Mouse (Mus musculus): ENCODE data around the gene Tsc2. TPM values are rescaled to one million over a fixed set of nuclear protein-coding genes. Genes with fewer than 3 reads are reported as not detected.

The Tsc2 gene
- polyA plus RNA-seq, 1 experiment from 2014 or later = 62.7 TPM

DNA sequence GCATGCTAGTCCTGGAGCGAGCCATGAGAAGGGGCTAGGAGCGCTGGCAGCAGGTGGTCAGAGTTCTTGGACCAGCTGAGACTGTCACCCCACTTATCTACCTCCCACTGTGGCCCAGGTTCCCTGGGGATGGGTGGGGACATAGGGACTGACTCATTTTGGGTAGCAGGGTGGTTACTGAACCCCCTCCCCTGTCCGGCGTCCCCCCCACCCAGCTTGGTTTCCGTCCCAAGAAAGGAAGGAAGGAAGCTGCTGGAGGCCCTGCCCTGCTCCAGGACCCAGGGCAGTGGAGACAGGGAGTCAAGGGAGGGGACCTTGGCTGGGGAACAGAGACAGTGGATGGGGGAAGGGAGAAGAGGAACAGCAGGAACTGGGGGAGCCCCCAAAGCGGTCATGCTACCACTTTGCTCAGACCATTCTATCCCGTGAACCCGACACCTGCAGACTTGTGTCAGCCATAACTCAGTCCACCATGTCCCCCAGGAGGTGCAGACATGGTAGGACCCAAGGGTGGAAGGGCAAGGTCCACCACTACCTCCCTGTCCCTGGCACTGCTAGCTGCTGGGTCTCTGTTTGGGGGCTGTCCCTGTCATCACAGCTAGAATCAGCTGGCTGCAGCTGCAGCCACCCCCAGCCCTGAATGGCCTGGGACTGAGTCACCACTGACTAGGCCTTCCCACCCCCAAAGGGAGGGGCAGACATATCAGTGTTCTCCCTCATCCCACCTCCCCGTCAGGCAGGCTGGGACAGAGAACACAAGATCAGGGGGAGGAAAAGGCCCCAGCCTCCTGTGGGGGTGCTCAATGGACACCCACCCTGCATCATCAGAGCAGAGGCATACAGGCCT is 12.7 kb upstream of the Tsc2 start:
- H3K4me3 ChIP-seq = 0 out of 2 replicates have a peak overlapping the region, but pooled peaks have one; percentile 21
- peaks cover 27% of the 10 kb centered on the region for H3K27me3 ChIP-seq (ENCODE audit: low read depth, poor library complexity, severe bottlenecking)
- DNase-seq (ENCODE audit: low spot score) = no peak
- peak overlapping the region; percentile 72 for H3K27ac ChIP-seq (replicated peaks)
- H3K4me1 ChIP-seq = peaks cover 41% of the 10 kb centered on the region
- WGBS = 88% methylated on average over 9 of the region's 9 CpGs
- H3K9me3 ChIP-seq (replicated peaks) = no peaks in the 10 kb centered on the region
- H3K36me3 ChIP-seq = peaks cover 9% of the 10 kb centered on the region; the same call in 1 of the 2 replicates

DNA sequence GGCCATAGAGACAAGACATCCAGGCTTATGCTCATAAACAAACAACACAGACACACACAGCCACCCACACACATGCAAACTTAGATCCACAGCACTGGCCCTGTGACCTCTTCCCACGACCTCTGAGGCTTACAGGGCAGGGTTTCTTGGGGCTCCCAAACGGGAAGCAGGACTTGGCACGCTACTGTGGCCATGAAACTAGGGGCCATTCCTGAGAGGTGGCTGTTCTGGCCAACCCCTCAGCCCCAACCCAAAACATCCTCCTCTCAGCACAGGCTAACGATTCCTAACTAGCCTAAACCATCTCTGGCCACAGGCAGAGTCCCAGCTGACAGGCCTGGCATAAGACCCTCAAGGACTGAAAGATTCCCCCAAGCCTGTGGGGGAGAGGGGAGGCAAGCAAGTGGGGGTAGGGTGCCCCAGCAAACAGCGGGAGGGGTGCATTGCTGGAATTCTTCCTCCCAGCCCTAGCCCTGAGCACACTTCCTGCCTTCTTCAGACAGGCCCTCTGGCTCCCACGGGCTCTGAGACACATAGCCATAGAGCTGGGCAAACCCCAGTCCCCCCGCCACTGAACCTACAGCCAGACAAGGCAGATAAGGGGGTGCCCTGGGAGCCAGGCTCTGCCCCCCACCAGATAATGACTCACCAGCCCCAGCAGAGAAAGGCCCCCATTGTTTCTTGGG is 11.7 kb upstream of the Tsc2 start:
- peak overlapping the region; percentile 72 for H3K27ac ChIP-seq (replicated peaks)
- WGBS = 40% methylated on average over 7 of the region's 7 CpGs
- peaks cover 18% of the 10 kb centered on the region for H3K27me3 ChIP-seq (ENCODE audit: low read depth, poor library complexity, severe bottlenecking)
- no peaks in the 10 kb centered on the region for H3K9me3 ChIP-seq (replicated peaks)
- peaks cover 13% of the 10 kb centered on the region; the same call in 1 of the 2 replicates for H3K36me3 ChIP-seq
- peaks cover 32% of the 10 kb centered on the region for H3K4me1 ChIP-seq
- H3K4me3 ChIP-seq = no peak overlapping the region
- no peak for DNase-seq (ENCODE audit: low spot score)

DNA sequence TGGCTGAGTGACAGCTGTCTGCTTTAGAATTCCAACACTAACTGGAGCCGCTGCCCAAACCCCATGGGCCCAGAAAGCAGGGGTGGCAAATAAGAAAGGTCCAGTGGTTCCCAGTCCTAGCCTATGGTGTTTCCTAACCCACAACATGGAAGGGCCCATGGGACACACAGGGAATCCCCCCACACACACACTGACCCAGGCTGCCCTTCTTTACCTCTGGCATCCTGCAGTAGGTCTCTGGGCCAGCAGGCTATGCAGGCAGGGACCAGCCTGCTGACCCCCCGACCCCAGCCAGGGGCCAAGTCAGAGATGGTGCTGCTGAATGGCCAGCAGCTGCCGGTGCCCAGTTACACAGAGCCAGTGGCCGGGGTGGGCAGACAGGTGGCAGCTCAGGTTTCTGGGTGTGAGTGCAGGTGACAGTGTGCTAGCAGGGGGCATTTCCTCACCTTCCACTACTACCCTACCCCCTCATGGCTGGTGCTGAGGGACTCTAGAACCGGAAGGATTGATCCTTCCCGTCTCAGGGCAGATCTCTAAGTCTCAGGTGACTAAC is 10.4 kb upstream of the Tsc2 start:
- Histone ChIP-seq H3K4me1 (peaks cover 28% of the 10 kb centered on the region), H3K9me3 (replicated peaks) (no peaks in the 10 kb centered on the region), H3K36me3 (peaks cover 25% of the 10 kb centered on the region; the same call in 1 of the 2 replicates), H3K27me3 (ENCODE audit: low read depth, poor library complexity, severe bottlenecking) (peaks cover 5% of the 10 kb centered on the region; the same call in 1 of the 2 replicates), H3K27ac (replicated peaks) (peak overlapping the region; percentile 43), H3K4me3 (no peak overlapping the region)
- no peak for DNase-seq (ENCODE audit: low spot score)
- 75% methylated on average over 6 of the region's 6 CpGs for WGBS

DNA sequence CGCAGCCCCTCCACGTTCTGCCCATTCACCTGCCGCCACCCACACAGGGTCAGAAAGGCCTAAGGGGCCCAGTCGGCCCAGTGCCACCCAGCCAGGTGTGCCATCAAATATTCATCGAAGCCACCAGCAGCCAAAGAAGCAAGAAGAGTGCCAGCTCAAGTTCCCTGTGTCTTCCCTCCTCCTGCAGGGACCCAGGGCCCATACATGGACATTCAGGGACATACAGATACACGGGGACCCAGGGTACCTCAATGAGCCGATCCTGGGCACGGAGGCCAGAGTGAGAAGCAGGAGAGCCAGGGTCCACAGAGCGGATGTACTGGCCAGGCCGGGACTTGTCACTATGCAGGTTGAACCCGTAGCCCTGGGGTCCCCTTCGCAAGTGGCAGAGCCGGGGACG is 9.5 kb upstream of the Tsc2 start:
- H3K27ac ChIP-seq (replicated peaks) = 0 out of 2 replicates have a peak overlapping the region, but pooled peaks have one; percentile 13
- H3K4me3 ChIP-seq = no peak overlapping the region; the same call in 1 of the 2 replicates
- DNase-seq (ENCODE audit: low spot score) = no peak
- 91% methylated on average over 14 of the region's 14 CpGs for WGBS
- H3K4me1 ChIP-seq = peaks cover 29% of the 10 kb centered on the region
- no peaks in the 10 kb centered on the region for H3K9me3 ChIP-seq (replicated peaks)
- peaks cover 25% of the 10 kb centered on the region; the same call in 1 of the 2 replicates for H3K36me3 ChIP-seq
- no peaks in the 10 kb centered on the region; the same call in 1 of the 2 replicates for H3K27me3 ChIP-seq (ENCODE audit: low read depth, poor library complexity, severe bottlenecking)

DNA sequence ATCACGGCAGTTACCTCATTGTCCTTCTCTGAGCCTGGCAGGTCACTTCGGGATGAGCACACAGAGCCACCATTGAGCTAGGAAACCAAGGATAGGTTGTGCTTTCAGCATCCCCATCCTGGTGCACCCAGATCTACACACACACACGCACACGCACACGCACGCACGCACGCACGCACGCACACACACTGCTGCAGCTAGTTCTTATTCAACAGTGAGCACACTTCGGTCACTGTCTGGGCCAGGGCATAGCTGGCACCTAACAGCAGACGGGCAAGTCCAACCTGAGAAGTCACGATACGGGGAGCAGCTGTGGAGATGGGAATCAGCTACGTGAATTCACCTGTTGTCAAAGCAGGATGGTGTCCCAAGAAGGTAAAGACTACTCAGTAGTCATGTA is 8.2 kb upstream of the Tsc2 start:
- no peak overlapping the region for H3K27ac ChIP-seq (replicated peaks)
- no peaks in the 10 kb centered on the region for H3K27me3 ChIP-seq (ENCODE audit: low read depth, poor library complexity, severe bottlenecking)
- H3K9me3 ChIP-seq (replicated peaks) = no peaks in the 10 kb centered on the region
- H3K4me3 ChIP-seq = no peak overlapping the region
- H3K36me3 ChIP-seq = peaks cover 25% of the 10 kb centered on the region; the same call in 1 of the 2 replicates
- WGBS = 96% methylated on average over 15 of the region's 15 CpGs
- H3K4me1 ChIP-seq = peaks cover 34% of the 10 kb centered on the region
- DNase-seq (ENCODE audit: low spot score) = no peak

DNA sequence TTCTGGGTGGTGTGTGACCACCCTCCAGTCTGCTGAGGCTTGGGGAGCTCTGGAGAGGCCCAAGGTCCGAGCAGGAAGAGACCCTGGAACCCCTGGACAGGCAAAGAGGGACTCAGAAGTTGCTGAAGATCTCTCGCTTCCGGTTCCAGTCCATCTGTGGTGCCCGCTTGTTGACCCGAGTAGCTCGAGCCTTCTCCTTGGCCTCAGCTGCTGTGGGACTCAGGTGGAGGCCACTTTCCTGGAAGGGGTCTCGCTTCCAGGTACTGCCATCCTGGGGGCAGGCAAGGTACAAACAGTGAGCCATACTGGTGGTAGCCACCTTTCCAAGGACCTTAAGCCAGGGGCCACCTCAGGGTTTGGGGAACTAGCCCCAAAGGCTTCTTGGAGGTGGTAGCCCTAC is 7.7 kb upstream of the Tsc2 start:
- no peak overlapping the region; the same call in 1 of the 2 replicates for H3K27ac ChIP-seq (replicated peaks)
- peaks cover 32% of the 10 kb centered on the region for H3K4me1 ChIP-seq
- no peaks in the 10 kb centered on the region for H3K27me3 ChIP-seq (ENCODE audit: low read depth, poor library complexity, severe bottlenecking)
- no peak overlapping the region for H3K4me3 ChIP-seq
- no peaks in the 10 kb centered on the region for H3K9me3 ChIP-seq (replicated peaks)
- DNase-seq (ENCODE audit: low spot score) = no peak
- 94% methylated on average over 7 of the region's 7 CpGs for WGBS
- peaks cover 25% of the 10 kb centered on the region; the same call in 1 of the 2 replicates for H3K36me3 ChIP-seq

DNA sequence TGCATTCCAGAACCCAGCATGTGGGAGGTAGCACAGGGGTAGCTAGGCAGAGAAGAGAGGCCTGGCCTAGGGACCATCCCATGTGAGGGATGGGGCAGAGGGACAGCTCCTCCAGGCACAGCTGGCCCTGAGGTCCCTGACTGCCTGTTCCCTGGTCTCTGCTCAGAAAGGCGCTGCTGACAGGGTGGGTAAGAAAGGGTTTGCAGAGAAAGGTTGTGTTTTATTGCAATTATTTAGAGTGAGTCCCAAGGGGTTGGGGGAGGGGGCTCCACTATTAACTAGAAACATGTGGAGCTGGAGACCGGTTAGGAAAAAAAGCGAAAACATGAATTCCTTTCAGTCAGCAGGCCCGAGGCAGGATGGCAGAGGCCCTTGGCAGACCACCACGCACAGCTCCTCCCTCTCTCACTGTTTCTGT is 7.2 kb upstream of the Tsc2 start:
- H3K4me3 ChIP-seq = no peak overlapping the region
- H3K27ac ChIP-seq (replicated peaks) = peak overlapping the region; percentile 47
- no peaks in the 10 kb centered on the region for H3K27me3 ChIP-seq (ENCODE audit: low read depth, poor library complexity, severe bottlenecking)
- DNase-seq (ENCODE audit: low spot score) = peak; percentile 30
- WGBS = 81% methylated on average over 5 of the region's 5 CpGs
- peaks cover 26% of the 10 kb centered on the region for H3K4me1 ChIP-seq
- peaks cover 25% of the 10 kb centered on the region; the same call in 1 of the 2 replicates for H3K36me3 ChIP-seq
- H3K9me3 ChIP-seq (replicated peaks) = no peaks in the 10 kb centered on the region

DNA sequence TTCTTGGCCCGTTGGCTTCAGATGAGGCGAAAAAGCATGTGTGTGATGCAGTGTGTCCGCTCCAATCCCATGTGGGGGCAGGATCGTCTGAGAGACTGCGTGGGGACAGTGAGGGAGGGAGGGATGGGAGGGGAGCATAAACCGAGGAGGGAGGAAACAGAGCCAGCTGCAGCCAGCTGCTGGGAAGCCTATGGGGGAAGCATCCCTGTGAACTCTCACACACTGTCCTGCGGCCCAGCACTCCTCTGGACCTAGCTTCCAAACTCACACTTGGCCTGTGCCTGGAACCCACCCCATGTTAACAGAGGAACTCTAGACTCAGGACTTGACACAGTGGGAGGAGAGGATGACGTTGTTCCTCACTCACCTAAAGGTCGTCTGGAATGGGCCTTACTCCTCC is 6.4 kb upstream of the Tsc2 start:
- H3K27me3 ChIP-seq (ENCODE audit: low read depth, poor library complexity, severe bottlenecking) = no peaks in the 10 kb centered on the region

DNA sequence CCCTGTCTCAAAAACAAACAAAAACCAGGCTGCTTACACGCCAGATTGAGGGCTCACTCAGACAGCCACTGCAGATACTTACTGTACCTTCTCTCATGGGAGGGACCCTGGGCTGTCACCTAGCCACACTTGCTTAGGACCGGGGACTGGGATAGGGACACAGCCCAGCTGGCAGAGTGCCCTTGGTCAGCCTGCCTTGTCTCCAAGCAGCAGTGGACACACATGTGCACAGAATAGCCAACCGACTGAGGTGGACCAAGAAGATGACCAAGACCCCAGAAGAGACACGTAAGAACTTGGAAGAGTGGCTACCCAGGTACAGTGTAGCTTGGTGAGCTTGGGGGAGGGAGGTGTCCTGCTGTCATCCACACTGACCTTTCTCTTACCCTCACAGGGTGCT is 5.8 kb upstream of the Tsc2 start:
- 90% methylated on average over 4 of the region's 4 CpGs for WGBS
- no peak for DNase-seq (ENCODE audit: low spot score)
- H3K27ac ChIP-seq (replicated peaks) = no peak overlapping the region
- H3K4me3 ChIP-seq = no peak overlapping the region
- no peaks in the 10 kb centered on the region for H3K9me3 ChIP-seq (replicated peaks)
- peaks cover 25% of the 10 kb centered on the region; the same call in 1 of the 2 replicates for H3K36me3 ChIP-seq
- peaks cover 19% of the 10 kb centered on the region for H3K4me1 ChIP-seq
- no peaks in the 10 kb centered on the region for H3K27me3 ChIP-seq (ENCODE audit: low read depth, poor library complexity, severe bottlenecking)

More for the DNA sequence above, 6.4 kb upstream of the Tsc2 start:
- no peaks in the 10 kb centered on the region for H3K9me3 ChIP-seq (replicated peaks)
- peaks cover 19% of the 10 kb centered on the region for H3K4me1 ChIP-seq
- H3K27ac ChIP-seq (replicated peaks) = 0 out of 2 replicates have a peak overlapping the region, but pooled peaks have one; percentile 47
- 79% methylated on average over 9 of the region's 9 CpGs for WGBS
- H3K36me3 ChIP-seq = peaks cover 25% of the 10 kb centered on the region; the same call in 1 of the 2 replicates
- H3K4me3 ChIP-seq = no peak overlapping the region
- no peak for DNase-seq (ENCODE audit: low spot score)

DNA sequence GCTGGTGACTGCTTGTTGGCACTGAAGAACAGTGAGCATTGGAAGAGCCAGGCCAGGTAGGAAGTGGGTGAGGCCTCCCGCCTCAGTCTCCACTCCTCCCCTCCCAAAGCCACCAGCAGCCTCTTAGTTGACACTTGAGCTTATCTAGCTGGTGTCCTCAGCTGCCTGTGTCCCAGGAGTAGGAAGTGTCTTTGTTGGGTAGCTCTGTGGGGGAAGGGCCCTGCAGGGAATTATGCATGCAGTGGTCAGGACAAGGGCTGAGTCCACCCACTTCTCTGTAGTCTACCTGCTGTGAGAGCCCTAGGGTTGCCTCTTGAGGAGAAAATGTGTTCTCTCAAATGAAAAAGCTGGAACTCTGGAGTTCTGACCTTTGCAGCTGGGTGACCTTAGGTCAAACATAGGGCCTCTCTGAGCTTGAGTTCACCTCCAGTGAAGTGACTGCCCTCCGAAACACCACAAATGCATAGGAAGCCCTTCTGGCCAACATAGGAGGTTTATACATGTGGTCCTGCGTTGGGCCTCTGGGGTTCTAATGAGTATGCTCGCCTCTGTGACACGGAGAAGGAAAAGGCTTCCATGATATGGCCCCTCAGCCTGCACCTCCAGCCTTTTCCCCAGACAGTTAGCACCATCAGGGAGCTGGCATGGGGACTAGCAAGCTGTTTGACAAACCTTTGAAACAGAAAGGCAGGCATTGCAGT is 4.5 kb upstream of the Tsc2 start:
- no peak overlapping the region for H3K4me3 ChIP-seq
- no peak for DNase-seq (ENCODE audit: low spot score)
- H3K4me1 ChIP-seq = peaks cover 21% of the 10 kb centered on the region
- no peak overlapping the region for H3K27ac ChIP-seq (replicated peaks)
- no peaks in the 10 kb centered on the region for H3K9me3 ChIP-seq (replicated peaks)
- peaks cover 25% of the 10 kb centered on the region; the same call in 1 of the 2 replicates for H3K36me3 ChIP-seq
- WGBS = 61% methylated on average over 5 of the region's 5 CpGs
- H3K27me3 ChIP-seq (ENCODE audit: low read depth, poor library complexity, severe bottlenecking) = no peaks in the 10 kb centered on the region

DNA sequence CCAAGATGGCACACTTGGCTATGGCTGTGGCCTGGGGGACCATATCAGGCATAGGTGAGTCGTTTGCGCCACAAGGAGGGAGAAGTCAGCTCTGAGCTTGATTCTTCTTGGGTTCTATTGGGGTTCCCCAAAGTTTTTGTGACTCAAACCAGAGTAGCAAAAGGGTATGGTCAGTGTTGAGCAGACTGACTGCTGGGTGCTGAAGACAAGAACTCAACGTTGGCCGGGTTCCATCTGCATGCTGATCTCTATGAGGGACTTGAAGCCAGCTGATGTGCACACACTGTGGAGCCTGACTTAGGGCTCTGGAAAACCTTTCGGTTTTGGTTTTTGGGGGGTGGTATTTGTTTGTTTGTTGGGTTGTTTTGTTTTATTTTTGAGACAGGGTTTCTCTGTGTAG is 3.3 kb upstream of the Tsc2 start:
- Histone ChIP-seq H3K9me3 (replicated peaks) (no peaks in the 10 kb centered on the region), H3K36me3 (peaks cover 26% of the 10 kb centered on the region), H3K27ac (replicated peaks) (no peak overlapping the region), H3K4me3 (no peak overlapping the region), H3K4me1 (peaks cover 27% of the 10 kb centered on the region), H3K27me3 (ENCODE audit: low read depth, poor library complexity, severe bottlenecking) (no peaks in the 10 kb centered on the region)
- DNase-seq (ENCODE audit: low spot score) = no peak
- WGBS = 94% methylated on average over 5 of the region's 5 CpGs

DNA sequence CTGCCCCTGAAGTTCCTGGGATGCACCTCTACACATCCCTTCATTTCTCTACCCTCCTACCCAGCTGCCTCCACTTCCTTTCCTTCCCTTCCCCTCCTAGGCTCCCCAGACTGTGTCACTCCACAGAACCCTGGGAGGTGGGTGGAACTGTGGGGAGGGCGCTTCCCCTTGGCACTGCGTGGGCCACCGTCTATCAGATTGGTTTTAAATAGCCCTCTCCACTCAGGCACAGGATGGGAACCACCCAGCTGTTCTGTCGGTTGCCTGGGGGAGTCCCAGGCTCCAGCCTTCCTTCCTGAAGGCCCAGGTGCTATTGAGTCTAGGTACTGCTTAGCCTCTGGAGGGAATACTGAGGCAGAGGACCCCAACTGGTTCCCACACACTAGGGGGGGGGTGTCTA is 2.6 kb upstream of the Tsc2 start:
- no peak for DNase-seq (ENCODE audit: low spot score)
- H3K4me1 ChIP-seq = peaks cover 27% of the 10 kb centered on the region
- H3K27ac ChIP-seq (replicated peaks) = no peak overlapping the region
- H3K9me3 ChIP-seq (replicated peaks) = no peaks in the 10 kb centered on the region
- peaks cover 26% of the 10 kb centered on the region for H3K36me3 ChIP-seq
- no peak overlapping the region for H3K4me3 ChIP-seq
- 93% methylated on average over 4 of the region's 4 CpGs for WGBS
- no peaks in the 10 kb centered on the region for H3K27me3 ChIP-seq (ENCODE audit: low read depth, poor library complexity, severe bottlenecking)
